Mouse (Mus musculus) retina, postnatal 1 day (tissue): ENCODE data around the gene Tap2.

Experiments used
- DNase-seq: peaks from one replicate; pipeline ENCODE4 v3.0.0-alpha.2; 2012

The Tap2 gene

GRCm38 (mm10) chr17:34196941-34197894 lies 6.1 kb upstream of the Tap2 start, which contains the start of gene Psmb8:
Psmb8 (plus strand) TSS chr17:34197721.
- peak; percentile 91 for DNase-seq

- DNase-seq = peak; percentile 38
Measured at GRCm38 (mm10) chr17:34197904-34198520, 5.3 kb upstream of the Tap2 start.

- DNase-seq = no peak
Measured at GRCm38 (mm10) chr17:34198521-34198912, 4.8 kb upstream of the Tap2 start.

GRCm38 (mm10) chr17:34199050-34199619 lies 4.2 kb upstream of the Tap2 start:
- DNase-seq = no peak

GRCm38 (mm10) chr17:34200047-34200446 lies 3.3 kb upstream of the Tap2 start:
- no peak for DNase-seq

- no peak for DNase-seq
Measured at GRCm38 (mm10) chr17:34200772-34201505, 2.4 kb upstream of the Tap2 start.

GRCm38 (mm10) chr17:34201506-34202055 lies 1.7 kb upstream of the Tap2 start:
- no peak for DNase-seq

GRCm38 (mm10) chr17:34202760-34203442 lies 426 bp upstream of the Tap2 start:
- no peak for DNase-seq

GRCm38 (mm10) chr17:34204303-34205010 lies 1.1 kb downstream of the Tap2 start:
- DNase-seq = peak; percentile 87

- DNase-seq = no peak
Measured at GRCm38 (mm10) chr17:34205021-34205745, 1.9 kb downstream of the Tap2 start.

- DNase-seq = peak; percentile 61
Measured at GRCm38 (mm10) chr17:34205746-34206176, 2.4 kb downstream of the Tap2 start.

GRCm38 (mm10) chr17:34206731-34207130 lies 3.4 kb downstream of the Tap2 start:
- DNase-seq = no peak

GRCm38 (mm10) chr17:34207456-34207855 lies 4.1 kb downstream of the Tap2 start:
- no peak for DNase-seq

GRCm38 (mm10) chr17:34207866-34208265 lies 4.5 kb downstream of the Tap2 start:
- no peak for DNase-seq

- DNase-seq = no peak
Measured at GRCm38 (mm10) chr17:34208421-34208820, 5.1 kb downstream of the Tap2 start.

GRCm38 (mm10) chr17:34209680-34210079 lies 6.4 kb downstream of the Tap2 start:
- no peak for DNase-seq

GRCm38 (mm10) chr17:34210599-34210998 lies 7.3 kb downstream of the Tap2 start:
- DNase-seq = no peak

GRCm38 (mm10) chr17:34211746-34212365 lies 8.5 kb downstream of the Tap2 start:
- no peak for DNase-seq

GRCm38 (mm10) chr17:34213936-34214335 lies 10.6 kb downstream of the Tap2 start:
- DNase-seq = no peak

- no peak for DNase-seq
Measured at GRCm38 (mm10) chr17:34215176-34215575, 11.8 kb downstream of the Tap2 start.
